Mouse (Mus musculus) midbrain, postnatal 0 days (tissue): ENCODE results near the gene 2210011C24Rik. TPM values are rescaled to one million over a fixed set of nuclear protein-coding genes. Genes with fewer than 3 reads are reported as not detected.
A peak's percentile ranks its signal among the peaks of the same experiment; 100 is the strongest.

Experiments
- ATAC-seq: fragments of 200-750 bp; cut with Nextera tagmentation; 2 replicates; pipeline ENCODE4 v1.8.0; 2017; ENCODE audit warnings: moderate number of reproducible peaks, mild to moderate bottlenecking, moderate TSS enrichment, moderate library complexity; ENCODE audit not compliant: low FRiP score
- DNase-seq: peaks from one replicate; pipeline ENCODE4 v3.0.0-alpha.2; 2015; ENCODE audit warnings: low spot score
- H3K27ac ChIP-seq: fragments of 300-500 bp; sonication (generic); 2 replicates; pipeline ENCODE4 v1.5.1; 2014; ENCODE audit warnings: low read depth, mild to moderate bottlenecking, low read length, mixed read lengths
- H3K27me3 ChIP-seq: fragments of 300-500 bp; sonication (generic); 2 replicates; pipeline ENCODE4 v1.6.1; 2014; ENCODE audit warnings: low read length, control low read depth, mixed read lengths; ENCODE audit not compliant: insufficient read depth
- H3K36me3 ChIP-seq: fragments of 300-500 bp; sonication (generic); 2 replicates; pipeline ENCODE4 v1.6.1; 2014; ENCODE audit warnings: low read length, control low read depth, mixed read lengths; ENCODE audit not compliant: insufficient read depth
- H3K4me1 ChIP-seq: fragments of 300-500 bp; sonication (generic); 2 replicates; pipeline ENCODE4 v1.6.1; 2014; ENCODE audit warnings: mild to moderate bottlenecking, control low read depth, antibody characterized with exemption, low read length, mixed read lengths; ENCODE audit not compliant: insufficient read depth
- H3K4me2 ChIP-seq: fragments of 300-500 bp; sonication (generic); 2 replicates; pipeline ENCODE4 v1.6.1; 2014; ENCODE audit warnings: low read depth, mild to moderate bottlenecking, low read length, mixed read lengths; ENCODE audit not compliant: poor library complexity, severe bottlenecking
- H3K4me3 ChIP-seq: fragments of 300-500 bp; sonication (generic); 2 replicates; pipeline ENCODE4 v1.5.1; 2014; ENCODE audit warnings: low read depth, mild to moderate bottlenecking, low read length, moderate library complexity
- H3K9ac ChIP-seq: fragments of 300-500 bp; sonication (generic); replicated peaks from 2 replicates; pipeline ENCODE4 v1.6.1; 2014; ENCODE audit warnings: mild to moderate bottlenecking, low read length, moderate library complexity, mixed read lengths; ENCODE audit not compliant: poor library complexity, severe bottlenecking
- H3K9me3 ChIP-seq: fragments of 300-500 bp; sonication (generic); 2 replicates; pipeline ENCODE4 v1.6.1; 2016; ENCODE audit warnings: low read length, control low read depth
- CTCF ChIP-seq: IDR thresholded peaks from 2 replicates; pipeline ENCODE4 v1.5.1; 2016; ENCODE audit warnings: antibody characterized with exemption, mild to moderate bottlenecking
- WGBS: fragments of 180-500 bp; shearing (Covaris S2); extraction: QIAGEN DNeasy Blood & Tissue Kit; methylation state at CpG from one replicate; pipeline ENCODE4 v1.1.7; 2014; 5-methylcytosine and 5-hydroxymethylcytosine counted together
- polyA plus RNA-seq: library from polyadenylated mRNA; unstranded; fragments of >200 nt; fragmentation: Nextera tagmentation; extraction: Ambion mirVana; gene quantifications from 2 replicates; pipeline ENCODE4 v1.2.1, GENCODE M21; 2015
- total RNA-seq: library from RNA; depleted of rRNA; stranded (reverse); fragments of >200 nt; gene quantifications from 2 replicates; pipeline ENCODE4 v1.2.3, GENCODE M21; 2014

The 2210011C24Rik gene
- total and polyA plus RNA-seq, 2 experiments from 2014 or later: 0.43 to 0.66 TPM

DNA sequence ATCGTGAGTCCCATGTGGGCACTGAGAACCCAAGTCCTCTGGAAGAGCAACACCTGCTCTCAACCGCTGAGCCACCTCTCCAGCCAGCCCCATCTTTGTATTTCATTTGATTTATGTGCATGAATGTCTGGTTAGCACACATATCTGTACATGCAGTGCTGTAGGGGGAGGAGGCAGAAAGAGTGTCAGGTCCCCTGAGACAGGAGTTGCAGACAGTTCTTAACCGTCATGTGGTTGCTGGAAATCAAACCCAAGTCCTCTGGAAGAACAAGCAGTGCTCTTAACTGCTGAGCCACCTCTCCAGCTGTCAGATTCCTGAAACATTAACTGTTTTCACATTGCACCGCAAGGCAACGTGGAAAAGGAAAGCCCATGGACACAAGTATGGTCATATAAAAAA, 36.2 kb upstream of the 2210011C24Rik start:
- Histone ChIP-seq H3K27me3 (peaks cover 22% of the 10 kb centered on the region), H3K4me1 (no peaks in the 10 kb centered on the region), H3K36me3 (no peaks in the 10 kb centered on the region), H3K27ac (no peak overlapping the region), H3K4me3 (no peak overlapping the region), H3K9me3 (no peaks in the 10 kb centered on the region), H3K4me2 (no peak overlapping the region), H3K9ac (no peak overlapping the region)
- ATAC-seq (no peak), DNase-seq (no peak)
- WGBS: 81% methylated on average over 5 of the region's 5 CpGs
- TF ChIP-seq CTCF: no peak

DNA sequence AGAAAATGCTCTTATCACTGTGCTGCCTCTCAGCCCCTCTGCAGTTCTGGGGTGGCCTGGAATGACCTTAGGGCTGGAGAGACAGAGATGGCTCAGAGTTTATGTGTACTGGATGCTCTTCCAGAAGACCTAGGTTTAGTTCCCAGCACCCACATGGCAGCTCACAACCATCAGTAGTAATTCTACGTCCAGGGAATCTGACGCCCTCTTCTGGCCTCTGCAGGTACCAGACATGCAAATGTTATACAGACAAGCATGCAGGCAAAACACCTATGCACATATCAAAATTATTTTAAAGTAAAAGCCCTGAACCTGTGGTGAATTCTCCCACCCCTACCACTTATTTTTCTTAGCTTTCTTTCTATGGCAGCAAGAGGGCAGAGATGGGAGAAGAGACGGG, 34.5 kb upstream of the 2210011C24Rik start:
- no peak for ATAC-seq
- Histone ChIP-seq H3K36me3 (no peaks in the 10 kb centered on the region), H3K9me3 (no peaks in the 10 kb centered on the region), H3K9ac (no peak overlapping the region), H3K4me3 (no peak overlapping the region), H3K4me2 (no peak overlapping the region), H3K27ac (no peak overlapping the region), H3K27me3 (peaks cover 39% of the 10 kb centered on the region), H3K4me1 (peaks cover 4% of the 10 kb centered on the region; the same call in 1 of the 2 replicates)
- WGBS: 76% methylated on average over 3 of the region's 3 CpGs
- DNase-seq: no peak
- TF ChIP-seq CTCF: no peak

DNA sequence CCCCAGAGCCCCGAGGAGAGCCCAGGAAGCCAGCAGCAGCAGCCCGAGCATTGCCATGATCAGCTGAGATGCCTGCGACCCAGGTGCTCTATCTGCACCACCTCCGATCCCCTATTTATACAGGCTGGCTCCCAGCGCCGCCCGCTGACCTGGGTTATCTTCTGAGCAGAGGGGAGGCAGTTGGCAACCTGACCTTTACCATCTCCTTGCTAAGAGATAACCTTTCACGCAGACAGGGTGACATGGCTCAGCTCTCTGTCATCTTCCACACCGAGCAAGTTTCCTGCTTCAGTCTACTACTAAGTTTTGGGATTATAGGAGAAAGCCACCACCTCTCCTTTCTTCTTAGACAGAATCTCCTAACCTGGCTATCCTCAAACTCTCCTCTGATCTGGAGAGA, 32.9 kb upstream of the 2210011C24Rik start, which contains the start of gene Rln3:
TSS of gene Rln3 (minus strand) at position 101 of the 400 bp plus-strand sequence.
- Histone ChIP-seq H3K4me2 (no peak within 1 kb of the TSS), H3K4me3 (no peak within 1 kb of the TSS), H3K27me3 (peaks cover 45% of the 10 kb centered on the region), H3K4me1 (peaks cover 4% of the 10 kb centered on the region; the same call in 1 of the 2 replicates), H3K36me3 (no peaks in the 10 kb centered on the region), H3K9ac (no peak within 1 kb of the TSS), H3K27ac (no peak within 1 kb of the TSS), H3K9me3 (no peaks in the 10 kb centered on the region)
- DNase-seq: no peak
- no peak for ATAC-seq
- WGBS: 10% methylated on average over 9 of the region's 9 CpGs
- no peak for TF ChIP-seq CTCF

DNA sequence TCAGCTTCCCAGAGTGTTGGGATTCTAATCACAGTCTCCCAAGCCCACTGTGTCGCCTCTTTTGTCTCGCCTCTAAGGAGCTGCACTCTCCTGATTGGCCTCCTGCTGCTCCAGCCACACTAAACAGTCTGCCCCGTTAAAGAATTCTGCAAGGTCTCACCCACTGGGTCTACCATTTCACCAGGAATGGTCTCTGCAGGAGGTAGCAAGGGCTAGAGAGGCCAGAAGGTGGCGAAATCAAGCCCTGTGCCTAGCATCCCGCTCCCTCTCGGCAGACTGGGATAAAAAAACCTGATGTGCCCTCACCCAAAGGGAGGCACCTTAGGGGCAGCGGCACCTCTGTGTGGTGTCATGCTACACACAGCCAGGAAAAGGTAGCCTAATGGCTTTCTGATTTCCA, 32.1 kb upstream of the 2210011C24Rik start:
- Histone ChIP-seq H3K9ac (no peak overlapping the region), H3K36me3 (no peaks in the 10 kb centered on the region), H3K9me3 (no peaks in the 10 kb centered on the region), H3K4me1 (peaks cover 4% of the 10 kb centered on the region; the same call in 1 of the 2 replicates), H3K4me3 (no peak overlapping the region), H3K27ac (no peak overlapping the region), H3K27me3 (peaks cover 45% of the 10 kb centered on the region), H3K4me2 (no peak overlapping the region)
- peak; percentile 26; the same call in 1 of the 2 replicates for TF ChIP-seq CTCF
- DNase-seq (no peak), ATAC-seq (no peak)
- 11% methylated on average over 7 of the region's 7 CpGs for WGBS

DNA sequence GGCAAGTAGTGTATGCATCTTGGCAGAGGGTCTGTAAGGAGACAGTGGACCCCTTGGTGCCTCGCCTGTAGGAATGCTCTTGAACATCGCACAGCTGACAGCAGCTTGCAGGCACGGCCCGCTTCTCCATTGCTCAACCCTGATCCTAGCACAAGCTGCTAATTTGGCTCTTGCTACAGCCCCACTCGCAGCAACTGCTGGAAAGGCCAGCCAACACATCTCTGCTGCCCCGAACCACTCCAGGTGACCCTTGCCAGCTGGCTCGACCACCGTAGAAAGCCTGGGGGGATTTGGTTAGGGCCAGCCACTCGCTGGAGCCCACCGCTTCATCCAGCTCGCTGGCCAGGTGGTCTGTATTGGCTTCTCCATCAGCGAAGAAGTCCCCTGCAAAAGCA, 31.0 kb upstream of the 2210011C24Rik start:
- H3K4me1 ChIP-seq: peaks cover 4% of the 10 kb centered on the region; the same call in 1 of the 2 replicates

DNA sequence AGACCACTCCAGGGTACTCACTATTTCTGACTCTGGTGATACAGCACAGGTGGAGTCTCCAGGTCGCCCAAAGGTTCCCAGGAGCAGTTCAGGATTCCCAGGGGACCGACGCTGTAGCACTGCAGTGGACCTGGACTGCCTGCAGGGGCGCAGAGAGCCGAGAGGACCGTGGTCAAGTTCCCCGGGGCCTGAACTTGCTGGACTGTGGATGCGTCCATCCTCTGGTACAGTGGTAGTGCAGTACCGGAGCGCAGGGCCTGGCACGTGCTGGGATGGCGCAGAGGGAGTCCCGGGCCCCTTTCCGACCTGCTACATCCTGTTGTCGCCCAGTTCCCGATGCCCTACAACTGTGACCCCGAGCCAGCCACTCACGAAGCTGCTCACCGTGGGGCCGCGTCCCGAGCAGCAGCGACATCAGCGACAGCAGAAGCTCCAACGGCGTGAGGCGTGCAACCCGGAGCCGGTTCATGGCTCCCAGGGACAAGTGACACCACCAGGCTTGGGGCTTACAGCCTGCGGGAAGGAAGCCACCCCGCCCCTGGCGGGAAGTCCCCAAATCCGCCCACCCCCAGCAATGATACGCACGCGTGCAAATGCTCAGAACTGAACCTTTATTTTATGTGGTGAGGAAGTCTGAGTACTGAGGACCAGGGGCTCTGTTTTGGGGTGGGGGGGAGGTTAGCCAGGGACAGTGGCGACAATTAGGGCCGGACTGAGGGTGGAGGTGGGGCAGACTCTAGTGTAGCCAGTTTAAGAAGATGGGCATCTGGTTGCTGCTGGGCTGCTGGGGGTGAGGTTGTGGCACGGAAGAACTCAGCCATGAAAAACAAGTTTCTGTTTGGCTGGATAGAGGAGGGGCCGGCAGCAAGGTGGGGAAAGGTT, 30.3 kb upstream of the 2210011C24Rik start, which contains the start of gene Il27ra:
TSS of gene Il27ra (minus strand) at position 524 of the 882 bp plus-strand sequence.
- H3K9me3 ChIP-seq: no peaks in the 10 kb centered on the region
- H3K27ac ChIP-seq: no peak within 1 kb of the TSS
- H3K36me3 ChIP-seq: no peaks in the 10 kb centered on the region
- DNase-seq: peak; percentile 76
- ATAC-seq: peak; percentile 66; the same call in 1 of the 2 replicates
- 0 out of 2 replicates have a peak within 1 kb of the TSS, but pooled peaks have one; percentile 33 for H3K9ac ChIP-seq
- 5% methylated on average over 40 of the region's 40 CpGs for WGBS
- TF ChIP-seq CTCF: peak; percentile 73
- H3K4me1 ChIP-seq: peaks cover 4% of the 10 kb centered on the region; the same call in 1 of the 2 replicates
- peak within 1 kb of the TSS; percentile 26 for H3K4me3 ChIP-seq
- H3K4me2 ChIP-seq: peak within 1 kb of the TSS; percentile 51
- peaks cover 45% of the 10 kb centered on the region for H3K27me3 ChIP-seq

More for the DNA sequence above, 31.0 kb upstream of the 2210011C24Rik start:
- Histone ChIP-seq H3K4me3 (no peak overlapping the region), H3K27ac (no peak overlapping the region), H3K9me3 (no peaks in the 10 kb centered on the region), H3K36me3 (no peaks in the 10 kb centered on the region), H3K27me3 (peaks cover 45% of the 10 kb centered on the region), H3K9ac (no peak overlapping the region), H3K4me2 (no peak overlapping the region)
- DNase-seq: peak; percentile 36
- TF ChIP-seq CTCF: no peak
- WGBS: 45% methylated on average over 12 of the region's 12 CpGs
- no peak for ATAC-seq
